Mouse (Mus musculus): ENCODE data around the gene Asic2. TPM values are rescaled to one million over a fixed set of nuclear protein-coding genes. Genes with fewer than 3 reads are reported as not detected.

The Asic2 gene
- polyA plus RNA-seq, 1 experiment from 2014 or later = not detected

- WGBS (ENCODE audit: insufficient replicate concordance) = 11% methylated on average over 7 of the region's 7 CpGs
- no peak for ATAC-seq (ENCODE audit: low read depth)
- H3K27me3 ChIP-seq (ENCODE audit: control insufficient read depth, insufficient read depth, low read depth, low read length) = peaks cover 3% of the 10 kb centered on the region; the same call in 1 of the 2 replicates
- H3K9me3 ChIP-seq (replicated peaks; ENCODE audit: control insufficient read depth, low read length) = no peaks in the 10 kb centered on the region
- no peak overlapping the region for H3K9ac ChIP-seq (ENCODE audit: low read depth, low read length)
- no peaks in the 10 kb centered on the region for H3K36me3 ChIP-seq (ENCODE audit: control insufficient read depth, insufficient read depth)
- H3K27ac ChIP-seq (ENCODE audit: low read length) = no peak overlapping the region
- H3K4me1 ChIP-seq (ENCODE audit: control insufficient read depth, low read depth, low read length) = no peaks in the 10 kb centered on the region
- no peak overlapping the region for H3K4me2 ChIP-seq (ENCODE audit: low read depth, low read length)
- no peak overlapping the region for H3K4me3 ChIP-seq (ENCODE audit: low read depth, low read length)
These were observed 1078.8 kb downstream of the Asic2 start for GRCm38 (mm10) chr11:80889336-80890063.

GRCm38 (mm10) chr11:80887021-80887420 is 1081.2 kb downstream of the Asic2 start:
- Histone ChIP-seq H3K27me3 (ENCODE audit: control insufficient read depth, insufficient read depth, low read depth, low read length) (peaks cover 3% of the 10 kb centered on the region; the same call in 1 of the 2 replicates), H3K9ac (ENCODE audit: low read depth, low read length) (no peak overlapping the region), H3K27ac (ENCODE audit: low read length) (no peak overlapping the region), H3K9me3 (replicated peaks; ENCODE audit: control insufficient read depth, low read length) (no peaks in the 10 kb centered on the region), H3K36me3 (ENCODE audit: control insufficient read depth, insufficient read depth) (no peaks in the 10 kb centered on the region), H3K4me3 (ENCODE audit: low read depth, low read length) (no peak overlapping the region), H3K4me2 (ENCODE audit: low read depth, low read length) (no peak overlapping the region), H3K4me1 (ENCODE audit: control insufficient read depth, low read depth, low read length) (no peaks in the 10 kb centered on the region)
- WGBS (ENCODE audit: insufficient replicate concordance) = 55% methylated on average over 3 of the region's 3 CpGs
- no peak for ATAC-seq (ENCODE audit: low read depth)

GRCm38 (mm10) chr11:80886365-80886764 is 1081.9 kb downstream of the Asic2 start:
- H3K36me3 ChIP-seq (ENCODE audit: control insufficient read depth, insufficient read depth) = no peaks in the 10 kb centered on the region
- no peak for ATAC-seq (ENCODE audit: low read depth)
- H3K27ac ChIP-seq (ENCODE audit: low read length) = no peak overlapping the region
- H3K9ac ChIP-seq (ENCODE audit: low read depth, low read length) = no peak overlapping the region
- H3K27me3 ChIP-seq (ENCODE audit: control insufficient read depth, insufficient read depth, low read depth, low read length) = peaks cover 3% of the 10 kb centered on the region; the same call in 1 of the 2 replicates
- no peak overlapping the region for H3K4me2 ChIP-seq (ENCODE audit: low read depth, low read length)
- 53% methylated on average over 7 of the region's 7 CpGs for WGBS (ENCODE audit: insufficient replicate concordance)
- H3K4me3 ChIP-seq (ENCODE audit: low read depth, low read length) = no peak overlapping the region
- no peaks in the 10 kb centered on the region for H3K9me3 ChIP-seq (replicated peaks; ENCODE audit: control insufficient read depth, low read length)
- no peaks in the 10 kb centered on the region for H3K4me1 ChIP-seq (ENCODE audit: control insufficient read depth, low read depth, low read length)

- no peak overlapping the region for H3K27ac ChIP-seq (ENCODE audit: low read length)
- peaks cover 1% of the 10 kb centered on the region; the same call in 1 of the 2 replicates for H3K27me3 ChIP-seq (ENCODE audit: control insufficient read depth, insufficient read depth, low read depth, low read length)
- no peak overlapping the region for H3K9ac ChIP-seq (ENCODE audit: low read depth, low read length)
- H3K36me3 ChIP-seq (ENCODE audit: control insufficient read depth, insufficient read depth) = no peaks in the 10 kb centered on the region
- H3K4me1 ChIP-seq (ENCODE audit: control insufficient read depth, low read depth, low read length) = no peaks in the 10 kb centered on the region
- no peak for ATAC-seq (ENCODE audit: low read depth)
- H3K9me3 ChIP-seq (replicated peaks; ENCODE audit: control insufficient read depth, low read length) = no peaks in the 10 kb centered on the region
- no peak overlapping the region for H3K4me2 ChIP-seq (ENCODE audit: low read depth, low read length)
- WGBS (ENCODE audit: insufficient replicate concordance) = 40% methylated on average over 6 of the region's 6 CpGs
- no peak overlapping the region for H3K4me3 ChIP-seq (ENCODE audit: low read depth, low read length)
These were observed 1083.6 kb downstream of the Asic2 start for GRCm38 (mm10) chr11:80884521-80885231.

GRCm38 (mm10) chr11:80882229-80882810 is 1085.9 kb downstream of the Asic2 start:
- ATAC-seq (ENCODE audit: low read depth) = no peak
- H3K9ac ChIP-seq (ENCODE audit: low read depth, low read length) = no peak overlapping the region
- H3K36me3 ChIP-seq (ENCODE audit: control insufficient read depth, insufficient read depth) = no peaks in the 10 kb centered on the region
- H3K27ac ChIP-seq (ENCODE audit: low read length) = no peak overlapping the region
- H3K4me2 ChIP-seq (ENCODE audit: low read depth, low read length) = no peak overlapping the region
- H3K4me3 ChIP-seq (ENCODE audit: low read depth, low read length) = no peak overlapping the region
- no peaks in the 10 kb centered on the region for H3K9me3 ChIP-seq (replicated peaks; ENCODE audit: control insufficient read depth, low read length)
- H3K4me1 ChIP-seq (ENCODE audit: control insufficient read depth, low read depth, low read length) = no peaks in the 10 kb centered on the region
- 67% methylated on average over 7 of the region's 7 CpGs for WGBS (ENCODE audit: insufficient replicate concordance)
- no peaks in the 10 kb centered on the region for H3K27me3 ChIP-seq (ENCODE audit: control insufficient read depth, insufficient read depth, low read depth, low read length)

GRCm38 (mm10) chr11:80878026-80878425 is 1090.2 kb downstream of the Asic2 start:
- 52% methylated on average over 2 of the region's 2 CpGs for WGBS (ENCODE audit: insufficient replicate concordance)
- Histone ChIP-seq H3K4me1 (ENCODE audit: control insufficient read depth, low read depth, low read length) (peaks cover 4% of the 10 kb centered on the region), H3K4me2 (ENCODE audit: low read depth, low read length) (no peak overlapping the region), H3K27ac (ENCODE audit: low read length) (no peak overlapping the region), H3K9ac (ENCODE audit: low read depth, low read length) (no peak overlapping the region), H3K4me3 (ENCODE audit: low read depth, low read length) (no peak overlapping the region), H3K36me3 (ENCODE audit: control insufficient read depth, insufficient read depth) (no peaks in the 10 kb centered on the region), H3K27me3 (ENCODE audit: control insufficient read depth, insufficient read depth, low read depth, low read length) (no peaks in the 10 kb centered on the region), H3K9me3 (replicated peaks; ENCODE audit: control insufficient read depth, low read length) (no peaks in the 10 kb centered on the region)
- no peak for ATAC-seq (ENCODE audit: low read depth)

- Histone ChIP-seq H3K27me3 (ENCODE audit: control insufficient read depth, insufficient read depth, low read depth, low read length) (no peaks in the 10 kb centered on the region), H3K4me1 (ENCODE audit: control insufficient read depth, low read depth, low read length) (peaks cover 11% of the 10 kb centered on the region), H3K36me3 (ENCODE audit: control insufficient read depth, insufficient read depth) (no peaks in the 10 kb centered on the region), H3K9ac (ENCODE audit: low read depth, low read length) (no peak overlapping the region), H3K9me3 (replicated peaks; ENCODE audit: control insufficient read depth, low read length) (no peaks in the 10 kb centered on the region), H3K4me3 (ENCODE audit: low read depth, low read length) (no peak overlapping the region), H3K4me2 (ENCODE audit: low read depth, low read length) (no peak overlapping the region), H3K27ac (ENCODE audit: low read length) (no peak overlapping the region)
- WGBS (ENCODE audit: insufficient replicate concordance) = 64% methylated on average over 11 of the region's 11 CpGs
- ATAC-seq (ENCODE audit: low read depth) = no peak
These were observed 1091.1 kb downstream of the Asic2 start for GRCm38 (mm10) chr11:80877131-80877651.

- Histone ChIP-seq H3K9me3 (replicated peaks; ENCODE audit: control insufficient read depth, low read length) (no peaks in the 10 kb centered on the region), H3K4me2 (ENCODE audit: low read depth, low read length) (peak overlapping the region; percentile 63), H3K4me1 (ENCODE audit: control insufficient read depth, low read depth, low read length) (peaks cover 31% of the 10 kb centered on the region), H3K9ac (ENCODE audit: low read depth, low read length) (peak overlapping the region; percentile 41), H3K27ac (ENCODE audit: low read length) (peak overlapping the region; percentile 94), H3K36me3 (ENCODE audit: control insufficient read depth, insufficient read depth) (no peaks in the 10 kb centered on the region), H3K4me3 (ENCODE audit: low read depth, low read length) (peak overlapping the region; percentile 35), H3K27me3 (ENCODE audit: control insufficient read depth, insufficient read depth, low read depth, low read length) (no peaks in the 10 kb centered on the region)
- ATAC-seq (ENCODE audit: low read depth) = peak; percentile 96
- WGBS (ENCODE audit: insufficient replicate concordance) = 31% methylated on average over 17 of the region's 17 CpGs
These were observed 1095.5 kb downstream of the Asic2 start for GRCm38 (mm10) chr11:80872509-80873474.

All from liver, embryonic 16.5 days (tissue).